Mouse (Mus musculus) kidney, postnatal 25 days (tissue): ENCODE results near the gene Prdm11.
A peak's percentile ranks its signal among the peaks of the same experiment; 100 is the strongest.

Experiments
- DNase-seq, 2 experiments: peaks; one replicate each; pipeline ENCODE4 v3.0.0; 2021; ENCODE audit warnings: mixed read lengths in 2 of 2

Gene Prdm11

GRCm38 (mm10) chr2:92958640-92959039 is 87.3 kb downstream of the Prdm11 start:
- DNase-seq, result no peak

GRCm38 (mm10) chr2:92956943-92957342 is 89.0 kb downstream of the Prdm11 start:
- no peak for DNase-seq

GRCm38 (mm10) chr2:92954404-92955114 is 91.4 kb downstream of the Prdm11 start:
- peak; percentile 56 to 72 for DNase-seq

DNA sequence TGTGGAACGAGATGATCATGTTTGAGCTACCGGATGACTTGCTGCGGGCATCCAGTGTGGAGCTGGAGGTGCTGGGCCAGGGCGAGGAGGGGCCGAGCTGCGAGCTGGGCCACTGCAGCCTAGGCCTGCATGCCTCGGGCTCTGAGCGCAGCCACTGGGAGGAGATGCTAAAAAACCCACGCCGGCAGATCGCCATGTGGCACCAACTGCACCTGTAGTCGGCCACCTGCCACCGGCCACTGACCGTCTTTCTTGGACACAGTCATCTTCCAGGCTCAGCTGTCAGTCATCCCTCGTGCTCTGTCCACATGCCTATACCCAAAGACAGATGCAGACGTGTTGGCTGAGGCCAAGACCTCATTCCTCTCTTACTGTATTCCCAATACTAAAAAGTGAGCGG is 92.5 kb downstream of the Prdm11 start:
- no peak for DNase-seq

- DNase-seq, result no peak
Measured at GRCm38 (mm10) chr2:92949518-92949917, 96.4 kb downstream of the Prdm11 start.

GRCm38 (mm10) chr2:92948699-92949300 is 97.2 kb downstream of the Prdm11 start:
- no peak for DNase-seq

- no peak for DNase-seq
Measured at GRCm38 (mm10) chr2:92947981-92948698, 97.8 kb downstream of the Prdm11 start.

- DNase-seq, result no peak
Measured at GRCm38 (mm10) chr2:92945824-92946598, 100.0 kb downstream of the Prdm11 start.

DNA sequence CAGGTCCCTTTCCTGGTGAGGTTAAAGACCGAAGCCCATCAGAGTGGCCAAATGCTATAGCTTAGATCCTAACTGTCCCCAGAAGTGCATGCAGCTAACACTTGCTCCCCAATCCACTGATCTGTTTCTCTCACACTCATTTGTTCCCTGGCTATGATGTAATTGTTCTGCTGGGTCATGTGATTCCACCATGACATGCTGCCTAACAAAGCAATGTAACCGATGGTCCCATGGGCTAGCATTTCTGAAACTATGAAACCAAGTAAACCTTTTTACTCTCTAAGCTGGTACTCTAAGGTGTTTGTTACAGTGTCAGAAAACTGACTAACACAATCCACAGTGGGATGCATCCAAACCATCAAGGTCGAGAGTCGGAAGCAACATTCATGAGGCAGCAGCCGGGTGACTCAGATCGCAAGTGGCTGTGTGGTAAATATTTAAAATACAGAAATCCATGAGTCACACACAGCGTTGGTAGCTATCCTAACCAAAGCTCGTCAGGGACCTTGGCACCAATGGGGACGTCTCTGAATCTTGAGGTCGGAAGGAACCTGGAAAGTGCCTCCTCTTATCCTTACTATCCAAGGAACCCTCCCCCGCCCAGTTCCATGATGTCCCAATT is 100.7 kb downstream of the Prdm11 start:
- DNase-seq, result no peak

GRCm38 (mm10) chr2:92944356-92944755 is 101.6 kb downstream of the Prdm11 start:
- no peak for DNase-seq

GRCm38 (mm10) chr2:92943406-92943805 is 102.6 kb downstream of the Prdm11 start:
- DNase-seq, result no peak

- no peak for DNase-seq
Measured at GRCm38 (mm10) chr2:92941463-92941862, 104.5 kb downstream of the Prdm11 start.

- no peak for DNase-seq
Measured at GRCm38 (mm10) chr2:92940963-92941362, 105.0 kb downstream of the Prdm11 start.

DNA sequence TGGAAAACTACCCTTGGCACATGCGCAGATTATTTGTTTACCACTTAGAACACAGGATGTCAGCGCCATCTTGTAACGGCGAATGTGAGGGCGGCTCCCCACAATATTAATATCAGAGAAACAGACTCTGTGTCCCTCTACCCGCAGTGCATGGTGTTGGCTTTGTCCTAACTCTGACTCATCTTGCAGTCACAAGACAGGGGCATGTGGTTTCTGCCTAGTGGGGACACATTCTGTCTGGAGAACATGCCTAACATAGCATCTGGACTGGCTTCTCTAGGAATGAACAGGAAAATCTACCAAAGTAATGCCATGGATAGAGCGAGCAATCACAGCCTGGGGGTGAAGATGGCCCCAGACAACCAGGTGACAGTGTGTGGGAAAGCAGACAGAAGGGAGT is 107.1 kb downstream of the Prdm11 start:
- no peak for DNase-seq

DNA sequence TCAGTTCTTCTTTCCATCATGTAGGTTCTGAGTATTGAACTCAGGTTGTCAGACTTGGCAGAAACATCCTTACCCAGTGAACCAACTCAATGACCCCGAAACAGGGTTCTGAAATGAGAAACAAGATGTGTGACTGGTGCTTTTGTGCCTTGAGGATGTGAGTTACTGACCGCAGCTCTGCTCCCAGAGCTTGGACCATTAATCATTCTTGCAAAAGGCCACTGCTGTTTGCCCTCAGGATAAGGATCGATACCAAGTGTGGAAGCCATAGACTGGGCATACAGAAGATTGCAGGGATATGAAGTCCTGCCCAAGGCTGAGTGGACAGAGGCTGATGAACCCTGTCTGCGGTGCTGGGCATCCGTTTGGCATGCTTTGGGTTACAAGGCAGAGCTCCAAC is 107.9 kb downstream of the Prdm11 start:
- DNase-seq, result no peak

DNA sequence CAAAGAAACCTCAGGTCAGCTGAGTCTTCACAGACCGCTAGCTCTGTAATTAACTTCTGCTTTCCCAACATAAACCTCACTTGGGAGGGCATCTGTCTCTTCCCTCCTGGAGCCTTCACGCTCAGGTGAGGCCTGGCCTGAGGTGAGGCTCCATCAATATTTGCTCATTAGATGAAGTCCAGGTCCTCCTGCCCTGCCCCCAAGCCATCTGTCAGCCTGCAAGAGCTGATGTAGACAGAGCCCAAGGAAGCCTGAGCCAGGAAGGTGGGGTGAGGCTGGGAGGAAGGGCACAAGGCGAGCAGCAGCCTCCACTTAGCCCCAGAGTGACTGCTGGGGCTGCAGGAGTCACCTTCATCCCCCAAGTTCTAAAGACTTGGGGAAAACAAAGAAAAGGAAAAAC is 110.5 kb downstream of the Prdm11 start:
- no peak for DNase-seq

- no peak for DNase-seq
Measured at GRCm38 (mm10) chr2:92934312-92934982, 111.5 kb downstream of the Prdm11 start.

DNA sequence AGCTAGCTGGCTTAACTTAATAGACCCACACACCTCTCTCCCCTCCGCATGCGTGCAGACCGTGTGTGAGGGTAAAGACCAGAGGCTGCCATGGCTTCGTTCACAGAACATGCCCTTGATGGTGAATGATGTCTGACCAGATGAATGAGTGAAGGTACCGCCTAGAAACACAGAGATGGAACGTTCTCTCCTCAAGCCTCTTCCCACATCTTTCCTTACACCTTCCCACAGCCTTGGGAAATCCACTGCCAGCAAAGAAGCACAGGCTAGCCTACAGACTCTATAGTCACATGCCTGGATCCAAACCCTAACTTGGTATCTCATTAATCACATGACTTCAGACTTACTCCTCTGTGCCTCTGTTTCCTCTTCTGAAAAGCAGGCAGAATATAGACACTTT is 112.6 kb downstream of the Prdm11 start:
- no peak for DNase-seq

GRCm38 (mm10) chr2:92931061-92931460 is 114.9 kb downstream of the Prdm11 start:
- no peak for DNase-seq

GRCm38 (mm10) chr2:92929696-92930095 is 116.3 kb downstream of the Prdm11 start:
- no peak for DNase-seq

DNA sequence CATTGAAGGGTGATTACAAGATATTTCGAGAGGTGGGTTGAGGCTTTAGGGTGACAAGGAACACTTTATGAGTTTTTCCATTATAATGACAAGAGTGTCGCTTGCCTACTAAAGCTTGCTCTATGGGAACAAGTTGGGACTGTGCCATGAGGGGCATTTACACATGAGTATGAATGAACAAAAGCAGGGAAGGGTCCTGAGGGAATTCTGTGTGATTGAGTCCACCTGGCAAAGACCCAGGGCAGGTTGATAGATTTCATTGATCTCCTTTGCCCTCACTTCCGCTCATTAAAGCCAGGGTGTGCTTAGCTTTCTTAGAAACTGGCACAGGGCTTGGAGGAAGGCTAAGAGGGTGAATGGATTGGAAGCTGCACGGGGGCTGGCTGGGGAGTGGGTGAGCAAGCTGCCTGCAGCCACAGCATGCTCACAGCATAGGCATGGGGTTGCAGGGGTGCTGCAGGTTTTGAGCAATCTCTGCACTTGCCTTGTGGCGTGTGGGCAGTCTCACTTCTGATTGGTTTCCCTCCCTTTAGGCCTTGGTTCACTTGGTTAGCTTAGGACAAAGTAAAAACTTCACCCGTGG is 121.2 kb downstream of the Prdm11 start:
- DNase-seq, result no peak

DNA sequence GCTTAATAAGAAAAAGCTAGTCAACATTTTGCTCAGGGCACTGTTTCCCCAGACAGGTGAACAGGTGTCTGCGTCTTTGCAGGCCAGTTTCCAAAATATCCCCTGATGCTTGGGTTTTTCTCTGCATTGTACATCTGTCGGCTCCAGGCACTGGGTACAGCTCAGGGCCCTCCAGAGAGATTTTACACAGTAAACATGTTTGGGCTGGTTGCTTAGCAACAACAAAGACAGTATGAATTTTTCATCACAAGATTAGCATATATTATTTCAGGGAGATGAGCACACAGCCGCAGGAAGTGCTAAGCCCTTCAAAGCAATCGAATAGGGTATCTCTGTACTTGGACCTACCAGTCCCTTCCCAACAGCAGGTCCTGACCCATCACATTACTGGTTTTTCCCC is 125.3 kb downstream of the Prdm11 start:
- no peak for DNase-seq
